Mouse (Mus musculus) hindbrain, embryonic 16.5 days (tissue): Measurements from ENCODE around the gene Phf8. TPM values are rescaled to one million over a fixed set of nuclear protein-coding genes. Genes with fewer than 3 reads are reported as not detected.

Experiments
- ATAC-seq: fragments of 200-750 bp; cut with Nextera tagmentation; 2 replicates; pipeline ENCODE4 v1.8.0; 2017; ENCODE audit warnings: moderate TSS enrichment, moderate library complexity
- H3K27ac ChIP-seq: fragments of 300-500 bp; sonication (generic); 2 replicates; pipeline ENCODE4 v1.5.1; 2014; ENCODE audit warnings: low read depth, mild to moderate bottlenecking, control low read depth, low read length, moderate library complexity
- H3K27me3 ChIP-seq: fragments of 300-500 bp; sonication (generic); replicated peaks from 2 replicates; pipeline ENCODE4 v1.6.1; 2014; ENCODE audit warnings: low read length; ENCODE audit not compliant: control insufficient read depth, insufficient read depth
- H3K36me3 ChIP-seq: fragments of 300-500 bp; sonication (generic); 2 replicates; pipeline ENCODE4 v1.6.1; 2014; ENCODE audit warnings: mild to moderate bottlenecking, low read length, moderate library complexity, mixed read lengths; ENCODE audit not compliant: control insufficient read depth, insufficient read depth
- H3K4me1 ChIP-seq: fragments of 300-500 bp; sonication (generic); 2 replicates; pipeline ENCODE4 v1.6.1; 2014; ENCODE audit warnings: low read depth, low read length; ENCODE audit not compliant: control insufficient read depth, insufficient read depth
- H3K4me2 ChIP-seq: fragments of 300-500 bp; sonication (generic); 2 replicates; pipeline ENCODE4 v1.6.1; 2014; ENCODE audit warnings: mild to moderate bottlenecking, low read length, control low read depth, moderate library complexity
- H3K4me3 ChIP-seq: fragments of 300-500 bp; sonication (generic); 2 replicates; pipeline ENCODE4 v1.5.1; 2014; ENCODE audit warnings: mild to moderate bottlenecking, low read length, control low read depth, moderate library complexity
- H3K9ac ChIP-seq: fragments of 300-500 bp; sonication (generic); 2 replicates; pipeline ENCODE4 v1.6.1; 2014; ENCODE audit warnings: low read depth, mild to moderate bottlenecking, control low read depth, low read length, moderate library complexity
- H3K9me3 ChIP-seq: fragments of 300-500 bp; sonication (generic); 2 replicates; pipeline ENCODE4 v1.6.1; 2014; ENCODE audit warnings: mild to moderate bottlenecking, low read length, moderate library complexity; ENCODE audit not compliant: control insufficient read depth
- WGBS: fragments of 180-500 bp; shearing (Covaris S2); extraction: QIAGEN DNeasy Blood & Tissue Kit; methylation state at CpG from one replicate; pipeline ENCODE4 v1.1.7; 2014; 5-methylcytosine and 5-hydroxymethylcytosine counted together
- polyA plus RNA-seq: library from polyadenylated mRNA; unstranded; fragments of >200 nt; fragmentation: Nextera tagmentation; extraction: Ambion mirVana; gene quantifications from 2 replicates; pipeline ENCODE4 v1.2.1, GENCODE M21; 2015

Phf8 gene
- polyA plus RNA-seq, 1 experiment from 2014 or later = 14.4 TPM

DNA sequence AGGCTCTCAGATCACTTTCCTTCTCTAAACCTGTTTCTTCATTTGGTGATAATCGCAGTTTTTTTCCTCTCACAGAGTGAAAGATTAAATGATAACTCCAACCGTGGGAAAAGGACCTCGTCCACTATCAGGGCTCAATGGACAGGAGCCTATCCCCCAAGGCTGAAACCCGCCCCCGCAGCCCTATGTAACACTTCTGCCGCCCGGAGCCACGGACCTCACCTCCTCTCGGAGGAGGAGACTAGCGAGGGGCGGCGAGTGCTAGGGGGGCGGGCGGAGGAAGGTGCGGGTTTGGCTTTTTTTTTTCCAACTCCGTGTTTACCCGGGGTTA, 380 bp upstream of the Phf8 start:
- WGBS = 30% methylated on average over 17 of the region's 17 CpGs
- Histone ChIP-seq H3K4me1 (peaks cover 3% of the 10 kb centered on the region), H3K27ac (peak overlapping the region; percentile 98), H3K4me3 (peak overlapping the region; percentile 58), H3K36me3 (no peaks in the 10 kb centered on the region), H3K4me2 (peak overlapping the region; percentile 46), H3K9ac (peak overlapping the region; percentile 60), H3K9me3 (0 out of 2 replicates have a peak, but pooled peaks cover 3% of the 10 kb centered on the region), H3K27me3 (no peaks in the 10 kb centered on the region)
- no peak for ATAC-seq

DNA sequence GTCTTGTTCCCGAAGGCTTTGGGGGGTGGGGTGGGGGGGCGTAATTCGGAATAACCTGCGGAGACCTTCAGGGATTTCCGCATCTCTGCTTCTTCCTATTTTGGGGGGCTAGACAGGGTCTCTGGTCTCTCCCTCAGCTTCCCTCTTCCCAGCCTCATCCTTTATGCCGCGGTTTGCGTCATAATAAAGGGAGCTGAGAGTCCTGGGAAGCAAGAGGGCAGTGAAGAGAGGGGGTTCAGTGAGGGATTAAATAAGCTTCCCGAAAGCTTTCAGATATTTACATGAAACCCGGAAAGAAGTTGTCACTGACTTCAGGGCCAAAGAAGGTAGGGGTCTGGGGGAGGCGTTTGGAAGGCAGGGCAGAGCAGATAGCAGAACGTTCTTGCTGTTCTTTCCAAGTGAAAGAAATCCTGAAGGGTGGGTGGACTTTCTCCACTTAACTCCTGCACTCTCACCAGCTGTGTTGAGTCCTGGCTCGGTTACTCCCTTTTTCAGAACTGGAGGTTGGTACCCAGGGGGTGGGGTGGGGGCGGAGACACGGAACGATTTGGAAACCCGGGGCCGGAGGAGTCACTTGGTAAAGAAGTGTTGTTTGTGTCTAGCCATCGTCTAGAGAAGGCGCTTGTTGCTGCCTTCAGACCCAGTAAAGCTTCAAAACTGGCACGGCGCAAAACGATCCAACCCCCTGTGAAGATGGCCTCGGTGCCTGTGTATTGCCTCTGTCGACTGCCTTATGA, 1.5 kb downstream of the Phf8 start:
- 23% methylated on average over 25 of the region's 25 CpGs for WGBS
- H3K27ac ChIP-seq = peak overlapping the region; percentile 98
- H3K4me3 ChIP-seq = peak overlapping the region; percentile 58
- H3K4me2 ChIP-seq = peak overlapping the region; percentile 70
- 0 out of 2 replicates have a peak, but pooled peaks cover 3% of the 10 kb centered on the region for H3K9me3 ChIP-seq
- no peaks in the 10 kb centered on the region for H3K36me3 ChIP-seq
- peaks cover 3% of the 10 kb centered on the region for H3K4me1 ChIP-seq
- no peaks in the 10 kb centered on the region for H3K27me3 ChIP-seq
- H3K9ac ChIP-seq = peak overlapping the region; percentile 82
- ATAC-seq = no peak

DNA sequence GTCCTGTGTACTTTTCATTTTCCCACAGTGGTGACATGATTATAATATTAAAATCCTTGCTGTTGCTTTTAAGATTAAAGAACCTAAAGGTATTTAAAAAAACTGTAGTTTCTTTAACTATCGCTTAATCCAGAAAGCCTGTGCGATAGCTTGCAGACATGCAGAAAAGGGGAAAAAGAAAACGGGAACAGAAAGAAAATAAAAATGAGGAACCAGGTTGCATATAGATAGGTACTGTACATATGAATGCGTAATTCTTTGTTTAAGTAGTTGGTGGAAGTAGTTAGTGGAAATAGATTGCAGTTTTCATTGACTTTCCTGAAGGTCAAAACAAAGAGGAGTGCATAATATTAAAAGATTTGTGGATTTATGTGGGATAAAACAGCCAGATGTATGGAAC, 32.9 kb downstream of the Phf8 start:
- no peaks in the 10 kb centered on the region for H3K4me1 ChIP-seq
- WGBS = 95% methylated on average over 4 of the region's 4 CpGs
- no peaks in the 10 kb centered on the region for H3K9me3 ChIP-seq
- no peak for ATAC-seq
- H3K36me3 ChIP-seq = peaks cover 2% of the 10 kb centered on the region; the same call in 1 of the 2 replicates
- H3K4me2 ChIP-seq = no peak overlapping the region
- no peak overlapping the region for H3K9ac ChIP-seq
- H3K4me3 ChIP-seq = no peak overlapping the region
- no peaks in the 10 kb centered on the region for H3K27me3 ChIP-seq
- no peak overlapping the region for H3K27ac ChIP-seq

- Histone ChIP-seq H3K9ac (no peak overlapping the region), H3K4me3 (no peak overlapping the region), H3K36me3 (peaks cover 2% of the 10 kb centered on the region; the same call in 1 of the 2 replicates), H3K9me3 (no peaks in the 10 kb centered on the region), H3K27me3 (no peaks in the 10 kb centered on the region), H3K4me2 (no peak overlapping the region), H3K27ac (no peak overlapping the region), H3K4me1 (no peaks in the 10 kb centered on the region)
- no peak for ATAC-seq
- 96% methylated on average over 1 of the region's 1 CpGs for WGBS
These were observed 54.7 kb downstream of the Phf8 start for GRCm38 (mm10) chrX:151575166-151575565.

- Histone ChIP-seq H3K4me1 (no peaks in the 10 kb centered on the region), H3K36me3 (no peaks in the 10 kb centered on the region), H3K27me3 (no peaks in the 10 kb centered on the region), H3K4me3 (no peak overlapping the region), H3K9ac (no peak overlapping the region), H3K27ac (no peak overlapping the region), H3K4me2 (no peak overlapping the region), H3K9me3 (no peaks in the 10 kb centered on the region)
- ATAC-seq = no peak
- 78% methylated on average over 2 of the region's 2 CpGs for WGBS
These were observed 122.9 kb downstream of the Phf8 start for GRCm38 (mm10) chrX:151643386-151643785.

DNA sequence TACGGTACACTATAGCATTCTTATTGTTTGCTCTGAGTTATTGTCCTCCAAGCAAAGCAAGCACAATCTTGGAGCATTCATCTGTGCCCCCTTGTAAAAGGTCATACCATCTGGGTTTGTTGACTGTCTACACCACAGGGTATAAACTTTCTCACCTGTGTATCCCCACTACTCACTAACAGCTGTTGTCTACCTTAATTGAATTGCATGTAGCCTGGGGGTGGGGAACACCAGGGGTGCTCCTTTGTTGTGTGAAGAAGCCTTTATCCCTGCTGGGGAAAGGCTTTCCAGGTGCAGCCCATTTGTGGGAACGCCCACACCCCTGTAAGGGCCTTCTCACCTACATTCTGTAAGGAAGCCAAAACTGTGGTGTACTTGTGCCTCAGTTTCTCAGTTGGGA, 133.3 kb downstream of the Phf8 start:
- Histone ChIP-seq H3K4me1 (no peaks in the 10 kb centered on the region), H3K9ac (no peak overlapping the region), H3K9me3 (no peaks in the 10 kb centered on the region), H3K27ac (no peak overlapping the region), H3K4me2 (no peak overlapping the region), H3K4me3 (no peak overlapping the region), H3K27me3 (no peaks in the 10 kb centered on the region), H3K36me3 (no peaks in the 10 kb centered on the region)
- whole genome bisulfite sequencing = 70% methylated on average over 2 of the region's 2 CpGs
- ATAC-seq = no peak

- Histone ChIP-seq H3K4me3 (no peak overlapping the region), H3K9me3 (no peaks in the 10 kb centered on the region), H3K4me2 (no peak overlapping the region), H3K9ac (no peak overlapping the region), H3K36me3 (no peaks in the 10 kb centered on the region), H3K27ac (no peak overlapping the region), H3K4me1 (no peaks in the 10 kb centered on the region), H3K27me3 (no peaks in the 10 kb centered on the region)
- no peak for ATAC-seq
- 77% methylated on average over 5 of the region's 5 CpGs for WGBS
These were observed 154.2 kb downstream of the Phf8 start for GRCm38 (mm10) chrX:151674492-151675171.

Other genes with a start within 250 kb of the Phf8 start
- 7.7 and 8.0 TPM in 2 replicates for gene Fam120c, start 176.5 kb upstream of the Phf8 start, polyA plus RNA-seq